Mouse (Mus musculus): ENCODE measurements at regions not wholly inside any gene's neighbourhood (a gene's known extent, or its start where the extent isn't known, plus 50 kb on each side); places are given as distances from the start of the nearest gene placed in this dataset.

DNA sequence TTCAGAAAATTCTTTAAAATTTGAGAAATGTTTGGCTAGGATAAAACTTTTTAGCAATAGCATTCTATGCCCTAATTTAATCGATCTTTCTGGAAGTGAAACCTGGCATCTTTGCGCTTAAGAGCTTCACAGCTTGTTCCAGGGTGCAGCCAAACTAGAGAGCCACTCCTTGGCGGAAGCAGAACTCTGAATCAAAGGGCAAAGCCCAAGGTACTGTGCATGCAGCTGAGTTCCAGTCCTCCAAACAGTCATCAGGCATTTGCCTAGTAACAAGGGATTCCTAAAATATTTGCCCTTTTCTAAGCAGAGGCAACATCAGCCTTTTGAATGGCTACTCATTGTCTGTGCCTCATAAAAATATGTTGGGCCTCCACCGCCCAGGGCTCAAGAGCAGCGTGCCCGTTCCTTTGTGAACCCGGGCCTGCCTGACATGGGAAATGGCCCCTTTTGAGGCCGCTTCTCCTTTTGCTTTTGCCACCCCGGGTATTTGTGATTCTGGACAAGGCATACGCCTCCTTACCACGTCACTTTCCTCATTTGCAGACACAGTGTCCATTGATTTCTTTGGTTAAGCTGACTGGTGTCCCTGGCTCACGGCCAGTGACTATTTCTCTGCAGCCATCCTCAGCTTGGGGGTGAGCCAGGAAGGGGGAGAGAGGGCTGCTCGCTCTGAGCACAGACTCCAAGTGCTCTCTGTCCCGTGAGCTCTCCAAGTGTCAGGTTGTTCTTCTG, 402.2 kb upstream of the Smim15 start:
- no peak for DNase-seq (ENCODE audit: low spot score in 2 of 2)

DNA sequence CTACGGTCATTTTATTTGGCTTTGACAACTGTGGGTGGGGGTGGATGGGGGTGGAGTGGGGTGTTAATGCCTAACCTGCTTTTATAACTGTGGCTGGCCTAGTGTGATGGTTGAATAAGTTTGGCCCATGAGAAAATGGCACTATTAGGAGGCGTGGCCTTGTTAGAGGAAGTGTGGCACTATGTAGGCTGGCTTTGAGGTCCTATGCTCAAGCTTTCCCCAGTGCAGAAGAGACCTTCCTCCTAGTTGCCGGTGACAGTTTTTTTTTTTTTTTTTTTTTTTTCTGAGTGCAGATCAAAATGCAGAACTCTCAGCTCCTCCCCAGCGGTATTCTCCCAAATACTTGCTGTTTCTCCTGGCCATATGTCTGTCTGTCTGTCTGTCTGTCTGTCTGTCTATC, 404.6 kb upstream of the Smim15 start:
- DNase-seq (ENCODE audit: low spot score in 2 of 2): no peak

- DNase-seq (ENCODE audit: low spot score in 2 of 2): no peak
These were observed 407.0 kb upstream of the Smim15 start for GRCm38 (mm10) chr13:107637269-107637668.

DNA sequence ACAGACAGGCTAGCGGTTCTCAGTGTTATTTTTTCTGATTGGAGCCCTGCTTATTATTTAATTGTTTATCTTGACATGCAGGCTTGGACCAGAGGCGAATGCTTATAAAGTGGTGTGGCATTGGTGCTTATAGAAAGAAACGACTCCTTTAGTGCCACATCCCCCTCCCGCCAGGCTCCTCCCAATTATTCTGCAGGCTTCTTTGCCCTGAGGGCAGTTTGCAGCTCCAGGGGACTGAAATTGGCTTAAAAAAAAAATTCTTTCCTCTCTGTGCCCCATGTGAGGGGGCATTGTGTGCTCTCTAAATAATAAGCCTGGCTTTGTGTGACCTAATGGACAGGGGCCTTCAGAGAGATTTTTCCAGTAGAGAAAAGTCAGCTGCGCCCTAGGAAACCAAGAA, 409.1 kb upstream of the Smim15 start:
- no peak for DNase-seq (ENCODE audit: low spot score in 2 of 2)

- DNase-seq (ENCODE audit: low spot score in 2 of 2): no peak
These were observed 417.2 kb upstream of the Smim15 start for GRCm38 (mm10) chr13:107627073-107627472.

DNA sequence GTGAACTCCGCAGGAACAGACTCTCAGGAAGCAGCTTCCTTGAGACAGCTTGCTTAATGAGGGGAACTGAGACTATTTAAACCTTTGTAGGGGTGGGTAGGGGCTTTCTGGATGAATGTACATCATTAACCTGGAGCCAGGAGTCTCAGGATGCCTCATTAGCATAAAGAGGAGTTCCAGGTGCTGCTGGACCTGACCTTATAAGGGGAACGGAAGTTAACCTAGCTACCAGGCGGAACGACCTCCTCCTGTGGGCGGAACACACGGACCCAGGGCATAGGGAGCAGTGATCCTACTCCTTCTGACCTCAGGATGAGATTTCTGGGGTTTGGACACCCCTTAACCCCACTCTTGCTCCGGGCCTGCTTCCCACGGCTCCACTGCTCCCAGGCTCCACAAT, 417.6 kb upstream of the Smim15 start:
- no peak for DNase-seq (ENCODE audit: low spot score in 2 of 2)

GRCm38 (mm10) chr13:107621337-107621736, 422.9 kb upstream of the Smim15 start:
- no peak for DNase-seq (ENCODE audit: low spot score in 2 of 2)

- no peak for DNase-seq (ENCODE audit: low spot score in 2 of 2)
These were observed 423.4 kb upstream of the Smim15 start for GRCm38 (mm10) chr13:107620887-107621286.

DNA sequence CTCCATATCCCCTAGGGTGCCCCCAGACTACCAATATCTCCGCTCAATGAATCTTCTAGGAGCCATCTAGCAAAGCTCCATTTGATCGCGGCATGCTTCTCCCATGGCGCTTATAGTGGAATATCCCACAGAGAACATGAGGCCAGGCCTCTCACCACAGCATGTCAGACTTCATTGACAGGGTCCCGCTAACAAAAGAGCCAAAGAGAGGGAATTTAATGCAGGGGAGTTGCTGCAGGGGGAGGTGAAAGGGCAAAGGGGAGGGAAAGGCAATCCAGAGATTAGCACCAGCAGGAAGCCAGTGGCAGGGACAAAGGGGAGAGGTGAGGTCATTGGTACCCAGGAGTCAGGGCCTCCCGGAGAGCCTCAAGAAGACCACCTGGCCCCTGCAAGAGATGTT, 424.0 kb upstream of the Smim15 start:
- no peak for DNase-seq (ENCODE audit: low spot score in 2 of 2)

- no peak for DNase-seq (ENCODE audit: low spot score in 2 of 2)
These were observed 424.8 kb upstream of the Smim15 start for GRCm38 (mm10) chr13:107619430-107619927.

GRCm38 (mm10) chr13:107618796-107619429, 425.3 kb upstream of the Smim15 start:
- no peak for DNase-seq (ENCODE audit: low spot score in 2 of 2)

- no peak for DNase-seq (ENCODE audit: low spot score in 2 of 2)
These were observed 425.9 kb upstream of the Smim15 start for GRCm38 (mm10) chr13:107618369-107618771.

DNA sequence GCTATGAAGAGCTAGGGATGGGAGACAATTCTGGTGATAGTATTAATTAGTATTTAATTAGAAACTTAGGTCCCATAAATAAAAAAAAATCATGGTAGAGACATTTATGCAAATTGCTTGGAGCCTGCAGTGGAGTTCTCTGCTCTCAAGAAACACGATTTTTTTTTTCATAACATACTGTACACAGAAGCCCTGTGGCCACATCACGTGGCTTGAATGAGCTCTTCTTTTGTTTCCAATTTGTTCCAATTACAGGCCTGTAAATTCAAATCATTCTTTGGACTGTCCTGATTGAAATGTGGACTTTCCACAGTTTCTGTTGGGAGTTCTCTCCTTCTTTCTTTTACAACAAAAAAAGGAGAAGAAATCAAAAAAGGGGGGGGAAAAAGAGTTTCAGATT, 426.7 kb upstream of the Smim15 start:
- DNase-seq (ENCODE audit: low spot score in 2 of 2): no peak

DNA sequence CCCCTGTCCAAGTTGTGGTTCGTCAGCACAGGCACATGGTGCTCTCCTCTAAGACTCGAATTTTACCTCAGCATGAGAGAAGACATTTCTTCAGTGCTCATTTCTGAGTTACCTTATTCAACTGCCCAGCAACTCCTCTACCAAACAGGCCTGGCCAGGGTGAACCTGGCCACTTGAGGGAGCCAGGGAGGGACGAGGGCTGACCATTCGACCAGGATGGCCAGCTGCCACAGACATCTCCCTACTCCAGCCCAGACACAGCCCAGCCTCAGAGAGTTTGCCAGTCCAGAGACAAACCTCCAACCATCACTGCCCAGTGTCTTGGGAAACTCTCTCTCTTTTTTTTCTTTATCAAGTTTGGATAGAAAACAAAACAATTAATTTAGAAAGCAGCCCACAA, 427.5 kb upstream of the Smim15 start:
- DNase-seq (ENCODE audit: low spot score in 2 of 2): no peak

DNA sequence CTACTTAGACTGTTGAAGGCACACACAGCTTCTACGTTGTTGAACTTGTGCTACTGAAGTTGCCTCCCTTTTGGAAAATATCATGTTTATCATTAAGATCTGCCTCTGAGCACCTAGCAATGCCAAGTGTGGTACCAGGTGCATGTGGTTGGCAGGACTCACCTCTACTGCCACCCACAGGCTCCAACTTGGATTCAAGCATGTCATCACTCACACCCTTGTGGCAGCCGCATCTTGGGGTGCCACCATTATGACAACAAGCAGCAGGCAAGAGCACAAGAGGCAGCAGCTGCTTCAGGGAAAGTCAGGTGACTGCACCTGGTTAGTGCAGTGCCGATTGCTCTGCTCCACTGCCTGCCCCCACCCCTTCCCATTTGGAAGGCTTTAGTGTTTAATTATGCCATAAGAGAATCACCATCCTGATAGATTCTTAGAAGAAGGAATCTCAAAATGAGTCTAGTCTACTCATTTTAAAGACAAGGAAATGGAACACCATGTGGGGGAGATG, 435.2 kb upstream of the Smim15 start:
- no peak for DNase-seq (ENCODE audit: low spot score in 2 of 2)

- no peak for DNase-seq (ENCODE audit: low spot score in 2 of 2)
These were observed 437.0 kb upstream of the Smim15 start for GRCm38 (mm10) chr13:107607294-107607693.

DNA sequence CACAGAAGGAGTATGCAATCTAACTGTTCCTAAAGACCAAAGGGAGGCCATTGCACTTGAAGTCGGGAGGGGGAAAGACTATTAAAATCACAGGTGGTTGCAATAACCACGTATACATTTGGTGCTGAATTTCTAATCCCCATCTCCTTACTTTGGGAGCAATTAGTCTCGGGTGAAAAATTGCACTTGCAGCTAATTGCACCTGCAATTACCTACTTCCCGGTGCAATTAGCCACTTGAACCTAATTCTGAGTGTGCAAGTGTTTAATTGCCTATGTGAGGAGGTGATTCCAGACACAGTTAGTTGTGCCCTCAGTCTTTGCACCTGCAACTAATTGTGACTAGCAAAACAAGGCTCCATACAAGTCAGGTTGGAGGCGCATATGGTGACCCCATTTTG, 442.1 kb upstream of the Smim15 start:
- DNase-seq (ENCODE audit: low spot score in 2 of 2): no peak

GRCm38 (mm10) chr13:107601132-107601439, 443.2 kb upstream of the Smim15 start:
- no peak for DNase-seq (ENCODE audit: low spot score in 2 of 2)

- no peak for DNase-seq (ENCODE audit: low spot score in 2 of 2)
These were observed 443.7 kb upstream of the Smim15 start for GRCm38 (mm10) chr13:107600331-107601131.

DNA sequence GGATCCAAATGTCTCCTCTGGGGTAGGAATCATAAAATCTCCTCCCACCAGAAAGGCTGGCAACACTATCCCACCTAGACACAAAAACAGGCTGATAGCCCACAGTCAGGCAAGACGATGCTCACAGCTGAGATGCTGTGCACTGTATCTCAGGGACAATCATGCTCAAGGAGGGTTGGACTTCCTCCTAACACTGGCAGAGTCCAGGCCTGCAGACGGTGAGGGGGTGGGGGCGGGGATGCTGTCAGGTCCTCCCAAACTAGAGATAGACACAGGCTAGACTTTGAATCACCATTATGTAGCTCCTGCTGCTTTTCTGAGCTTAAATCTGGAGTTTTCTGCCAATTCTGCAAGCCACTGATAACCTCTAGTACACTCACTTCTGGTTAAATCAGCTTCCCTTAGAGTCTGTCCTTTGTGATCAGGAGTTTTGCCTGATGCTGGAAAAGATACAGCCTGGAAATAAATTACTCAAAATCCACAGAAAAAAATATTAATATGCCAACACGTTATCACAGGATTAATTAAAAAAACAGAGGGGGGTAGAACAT, 445.1 kb upstream of the Smim15 start:
- no peak for DNase-seq (ENCODE audit: low spot score in 2 of 2)

- DNase-seq (ENCODE audit: low spot score in 2 of 2): no peak
These were observed 445.9 kb upstream of the Smim15 start for GRCm38 (mm10) chr13:107598391-107598790.

- no peak for DNase-seq (ENCODE audit: low spot score in 2 of 2)
These were observed 447.0 kb upstream of the Smim15 start for GRCm38 (mm10) chr13:107597217-107597616.

All from urinary bladder, adult 18-20 months (tissue).